Mouse (Mus musculus): ENCODE data around the gene Tdp1. TPM values are rescaled to one million over a fixed set of nuclear protein-coding genes. Genes with fewer than 3 reads are reported as not detected.

Tdp1 gene
- polyA plus RNA-seq, 1 experiment from 2014 or later: 75.1 TPM

DNA sequence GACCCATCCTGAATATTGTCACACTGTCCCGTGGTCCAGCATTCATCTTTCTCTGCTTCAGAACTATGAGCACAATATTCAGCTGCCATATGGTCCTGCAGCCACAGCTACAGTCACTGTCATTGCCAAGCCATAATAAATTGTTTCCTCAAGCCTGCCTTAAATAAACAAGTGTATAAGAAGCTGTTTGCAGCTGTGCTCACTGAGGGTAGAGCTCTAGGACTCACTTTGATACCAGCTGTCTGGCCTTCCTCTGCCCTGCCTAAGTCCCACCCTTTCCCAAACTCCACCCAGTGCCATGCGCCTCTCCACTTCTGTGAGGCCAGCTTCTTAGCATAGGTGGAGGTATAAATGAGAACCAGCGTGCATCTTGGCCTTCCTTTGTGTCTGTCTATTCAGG, 49.3 kb downstream of the Tdp1 start:
- no peak overlapping the region for H3K27ac ChIP-seq (ENCODE audit: low read depth, low read length)
- DNase-seq (ENCODE audit: low spot score) (no peak), ATAC-seq (ENCODE audit: low FRiP score) (no peak)
- no peak overlapping the region for H3K4me3 ChIP-seq (ENCODE audit: low read depth, low read length)
- no peak overlapping the region for H3K4me2 ChIP-seq (replicated peaks; ENCODE audit: low read depth, low read length)
- H3K9me3 ChIP-seq (ENCODE audit: control insufficient read depth, low read length): no peaks in the 10 kb centered on the region
- no peak overlapping the region for H3K9ac ChIP-seq (ENCODE audit: low read depth, low read length)
- no peaks in the 10 kb centered on the region for H3K36me3 ChIP-seq (ENCODE audit: control insufficient read depth, insufficient read depth, low read length)
- 94% methylated on average over 3 of the region's 3 CpGs for WGBS
- no peaks in the 10 kb centered on the region for H3K4me1 ChIP-seq (replicated peaks; ENCODE audit: control insufficient read depth, insufficient read depth, low read length)
- no peaks in the 10 kb centered on the region for H3K27me3 ChIP-seq (ENCODE audit: control insufficient read depth, insufficient read depth, low read length)

DNA sequence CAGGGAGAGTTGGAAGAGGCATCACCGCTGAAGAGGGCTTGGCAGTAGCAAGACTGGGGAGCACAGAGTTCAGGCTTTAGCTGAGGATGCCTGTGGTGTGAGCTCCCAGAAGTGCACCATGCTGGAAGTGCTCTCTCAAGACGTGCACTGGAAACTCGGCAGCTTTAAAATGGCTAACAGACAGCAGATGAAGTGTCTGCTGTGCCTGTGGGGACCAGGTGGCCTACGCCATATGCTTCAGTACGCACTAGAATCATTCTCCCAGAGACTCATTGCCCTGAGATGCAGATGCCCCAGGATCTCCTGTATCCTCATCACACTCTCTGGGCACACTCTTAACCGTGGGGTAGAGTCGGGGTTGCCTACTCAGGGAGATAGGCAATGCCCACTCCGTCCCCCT, 51.1 kb downstream of the Tdp1 start:
- H3K9ac ChIP-seq (ENCODE audit: low read depth, low read length): no peak overlapping the region
- no peaks in the 10 kb centered on the region for H3K27me3 ChIP-seq (ENCODE audit: control insufficient read depth, insufficient read depth, low read length)
- H3K36me3 ChIP-seq (ENCODE audit: control insufficient read depth, insufficient read depth, low read length): no peaks in the 10 kb centered on the region
- no peaks in the 10 kb centered on the region for H3K4me1 ChIP-seq (replicated peaks; ENCODE audit: control insufficient read depth, insufficient read depth, low read length)
- ATAC-seq (ENCODE audit: low FRiP score) (no peak), DNase-seq (ENCODE audit: low spot score) (no peak)
- no peak overlapping the region for H3K27ac ChIP-seq (ENCODE audit: low read depth, low read length)
- WGBS: 89% methylated on average over 8 of the region's 8 CpGs
- H3K9me3 ChIP-seq (ENCODE audit: control insufficient read depth, low read length): no peaks in the 10 kb centered on the region
- no peak overlapping the region for H3K4me3 ChIP-seq (ENCODE audit: low read depth, low read length)
- H3K4me2 ChIP-seq (replicated peaks; ENCODE audit: low read depth, low read length): no peak overlapping the region

- Histone ChIP-seq H3K27ac (ENCODE audit: low read depth, low read length) (no peak overlapping the region), H3K9me3 (ENCODE audit: control insufficient read depth, low read length) (no peaks in the 10 kb centered on the region), H3K4me2 (replicated peaks; ENCODE audit: low read depth, low read length) (no peak overlapping the region), H3K4me3 (ENCODE audit: low read depth, low read length) (no peak overlapping the region), H3K4me1 (replicated peaks; ENCODE audit: control insufficient read depth, insufficient read depth, low read length) (no peaks in the 10 kb centered on the region), H3K9ac (ENCODE audit: low read depth, low read length) (no peak overlapping the region), H3K27me3 (ENCODE audit: control insufficient read depth, insufficient read depth, low read length) (no peaks in the 10 kb centered on the region), H3K36me3 (ENCODE audit: control insufficient read depth, insufficient read depth, low read length) (no peaks in the 10 kb centered on the region)
- DNase-seq (ENCODE audit: low spot score) (no peak), ATAC-seq (ENCODE audit: low FRiP score) (no peak)
- WGBS: 76% methylated on average over 4 of the region's 4 CpGs
Measured at GRCm38 (mm10) chr12:99938476-99938875, 54.2 kb downstream of the Tdp1 start.

GRCm38 (mm10) chr12:99939179-99939578, 54.9 kb downstream of the Tdp1 start:
- H3K36me3 ChIP-seq (ENCODE audit: control insufficient read depth, insufficient read depth, low read length): no peaks in the 10 kb centered on the region
- no peak for ATAC-seq (ENCODE audit: low FRiP score)
- no peak overlapping the region for H3K9ac ChIP-seq (ENCODE audit: low read depth, low read length)
- DNase-seq (ENCODE audit: low spot score): no peak
- H3K27me3 ChIP-seq (ENCODE audit: control insufficient read depth, insufficient read depth, low read length): no peaks in the 10 kb centered on the region
- H3K9me3 ChIP-seq (ENCODE audit: control insufficient read depth, low read length): no peaks in the 10 kb centered on the region
- no peak overlapping the region for H3K4me2 ChIP-seq (replicated peaks; ENCODE audit: low read depth, low read length)
- no peaks in the 10 kb centered on the region for H3K4me1 ChIP-seq (replicated peaks; ENCODE audit: control insufficient read depth, insufficient read depth, low read length)
- H3K4me3 ChIP-seq (ENCODE audit: low read depth, low read length): no peak overlapping the region
- H3K27ac ChIP-seq (ENCODE audit: low read depth, low read length): no peak overlapping the region
- WGBS: 95% methylated on average over 6 of the region's 6 CpGs

DNA sequence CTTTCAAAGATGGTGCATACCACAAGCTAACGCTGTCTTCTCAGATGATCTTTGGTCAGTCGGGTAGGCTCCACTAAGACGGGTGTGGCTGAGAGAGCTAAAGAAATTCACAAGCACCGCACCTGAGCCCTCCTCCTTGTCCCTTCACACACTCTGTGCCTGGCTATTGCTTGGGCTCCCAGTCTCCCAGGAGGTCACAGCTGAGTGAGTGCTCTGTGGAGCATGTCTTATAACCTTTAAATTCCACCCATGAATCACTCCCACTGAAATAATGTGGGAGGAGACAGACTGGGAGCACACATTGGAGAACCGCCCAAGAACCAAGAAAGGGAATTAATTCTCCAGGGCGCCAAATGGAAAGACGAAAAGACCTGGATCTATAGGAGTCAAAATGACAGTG, 56.4 kb downstream of the Tdp1 start:
- H3K27me3 ChIP-seq (ENCODE audit: control insufficient read depth, insufficient read depth, low read length): no peaks in the 10 kb centered on the region
- no peak overlapping the region for H3K4me3 ChIP-seq (ENCODE audit: low read depth, low read length)
- no peaks in the 10 kb centered on the region for H3K4me1 ChIP-seq (replicated peaks; ENCODE audit: control insufficient read depth, insufficient read depth, low read length)
- DNase-seq (ENCODE audit: low spot score) (no peak), ATAC-seq (ENCODE audit: low FRiP score) (no peak)
- H3K36me3 ChIP-seq (ENCODE audit: control insufficient read depth, insufficient read depth, low read length): no peaks in the 10 kb centered on the region
- no peak overlapping the region for H3K27ac ChIP-seq (ENCODE audit: low read depth, low read length)
- H3K9ac ChIP-seq (ENCODE audit: low read depth, low read length): no peak overlapping the region
- H3K9me3 ChIP-seq (ENCODE audit: control insufficient read depth, low read length): no peaks in the 10 kb centered on the region
- H3K4me2 ChIP-seq (replicated peaks; ENCODE audit: low read depth, low read length): no peak overlapping the region
- WGBS: 86% methylated on average over 7 of the region's 7 CpGs

DNA sequence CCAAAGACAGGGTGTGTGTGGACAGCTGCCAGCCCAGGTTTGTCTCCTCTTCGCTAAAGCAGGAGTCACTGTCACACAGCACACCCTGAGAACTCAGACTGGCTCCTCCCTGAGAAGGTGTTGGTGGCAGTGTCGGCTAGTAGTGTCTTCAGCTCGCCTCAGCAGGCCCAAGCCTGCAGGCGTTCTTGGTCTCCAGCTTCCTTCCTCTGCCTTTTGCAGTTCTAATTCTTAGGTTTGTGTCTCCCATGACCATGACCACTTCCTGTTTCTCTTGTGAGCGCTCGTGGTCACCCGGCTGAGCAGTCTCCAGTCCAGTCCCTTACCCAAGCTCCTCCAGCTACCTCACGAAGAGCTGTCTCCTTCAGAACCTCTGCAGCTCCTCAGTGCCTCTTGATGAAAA, 58.1 kb downstream of the Tdp1 start:
- H3K27ac ChIP-seq (ENCODE audit: low read depth, low read length): no peak overlapping the region
- no peaks in the 10 kb centered on the region for H3K4me1 ChIP-seq (replicated peaks; ENCODE audit: control insufficient read depth, insufficient read depth, low read length)
- H3K4me3 ChIP-seq (ENCODE audit: low read depth, low read length): no peak overlapping the region
- 89% methylated on average over 8 of the region's 8 CpGs for WGBS
- DNase-seq (ENCODE audit: low spot score) (no peak), ATAC-seq (ENCODE audit: low FRiP score) (no peak)
- no peak overlapping the region for H3K9ac ChIP-seq (ENCODE audit: low read depth, low read length)
- H3K27me3 ChIP-seq (ENCODE audit: control insufficient read depth, insufficient read depth, low read length): no peaks in the 10 kb centered on the region
- no peak overlapping the region for H3K4me2 ChIP-seq (replicated peaks; ENCODE audit: low read depth, low read length)
- H3K9me3 ChIP-seq (ENCODE audit: control insufficient read depth, low read length): no peaks in the 10 kb centered on the region
- H3K36me3 ChIP-seq (ENCODE audit: control insufficient read depth, insufficient read depth, low read length): no peaks in the 10 kb centered on the region

GRCm38 (mm10) chr12:99952928-99953327, 68.6 kb downstream of the Tdp1 start:
- Histone ChIP-seq H3K9me3 (ENCODE audit: control insufficient read depth, low read length) (no peaks in the 10 kb centered on the region), H3K9ac (ENCODE audit: low read depth, low read length) (no peak overlapping the region), H3K4me3 (ENCODE audit: low read depth, low read length) (no peak overlapping the region), H3K4me1 (replicated peaks; ENCODE audit: control insufficient read depth, insufficient read depth, low read length) (no peaks in the 10 kb centered on the region), H3K27ac (ENCODE audit: low read depth, low read length) (no peak overlapping the region), H3K4me2 (replicated peaks; ENCODE audit: low read depth, low read length) (no peak overlapping the region), H3K36me3 (ENCODE audit: control insufficient read depth, insufficient read depth, low read length) (no peaks in the 10 kb centered on the region), H3K27me3 (ENCODE audit: control insufficient read depth, insufficient read depth, low read length) (no peaks in the 10 kb centered on the region)
- peak; percentile 67 for DNase-seq (ENCODE audit: low spot score)
- no peak for ATAC-seq (ENCODE audit: low FRiP score)
- WGBS: 53% methylated on average over 7 of the region's 7 CpGs

DNA sequence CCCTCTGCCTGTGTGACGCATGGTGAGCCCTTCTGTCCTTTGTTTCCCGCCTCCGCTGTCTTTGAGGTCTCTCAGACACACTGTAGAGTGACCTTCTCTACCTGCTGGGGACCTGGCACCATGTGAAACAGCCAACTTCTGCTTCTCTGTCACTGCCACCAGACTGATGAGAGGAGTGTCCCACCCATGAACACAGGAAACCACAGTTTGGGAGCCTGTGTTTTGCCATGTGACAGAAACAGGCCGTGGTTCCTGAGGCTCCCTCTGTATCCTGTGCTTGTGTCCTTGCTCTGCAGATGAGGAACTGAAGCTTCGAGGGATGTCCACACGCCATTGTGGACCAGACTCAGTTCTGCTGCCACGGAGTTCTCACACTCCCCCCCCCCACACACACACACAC, 72.1 kb downstream of the Tdp1 start:
- WGBS: 86% methylated on average over 7 of the region's 7 CpGs
- no peak overlapping the region for H3K9ac ChIP-seq (ENCODE audit: low read depth, low read length)
- ATAC-seq (ENCODE audit: low FRiP score): no peak

GRCm38 (mm10) chr12:99958068-99959060, 74.0 kb downstream of the Tdp1 start:
- no peaks in the 10 kb centered on the region for H3K36me3 ChIP-seq (ENCODE audit: control insufficient read depth, insufficient read depth, low read length)
- DNase-seq (ENCODE audit: low spot score): no peak
- no peak overlapping the region for H3K27ac ChIP-seq (ENCODE audit: low read depth, low read length)
- H3K4me2 ChIP-seq (replicated peaks; ENCODE audit: low read depth, low read length): no peak overlapping the region
- H3K9ac ChIP-seq (ENCODE audit: low read depth, low read length): no peak overlapping the region
- H3K27me3 ChIP-seq (ENCODE audit: control insufficient read depth, insufficient read depth, low read length): peaks cover 4% of the 10 kb centered on the region; the same call in 1 of the 2 replicates
- no peaks in the 10 kb centered on the region for H3K9me3 ChIP-seq (ENCODE audit: control insufficient read depth, low read length)
- 66% methylated on average over 9 of the region's 9 CpGs for WGBS
- H3K4me1 ChIP-seq (replicated peaks; ENCODE audit: control insufficient read depth, insufficient read depth, low read length): no peaks in the 10 kb centered on the region
- H3K4me3 ChIP-seq (ENCODE audit: low read depth, low read length): no peak overlapping the region
- ATAC-seq (ENCODE audit: low FRiP score): no peak

More for the DNA sequence above, 72.1 kb downstream of the Tdp1 start:
- DNase-seq (ENCODE audit: low spot score): no peak
- Histone ChIP-seq H3K4me3 (ENCODE audit: low read depth, low read length) (no peak overlapping the region), H3K36me3 (ENCODE audit: control insufficient read depth, insufficient read depth, low read length) (no peaks in the 10 kb centered on the region), H3K9me3 (ENCODE audit: control insufficient read depth, low read length) (no peaks in the 10 kb centered on the region), H3K27ac (ENCODE audit: low read depth, low read length) (no peak overlapping the region), H3K4me2 (replicated peaks; ENCODE audit: low read depth, low read length) (no peak overlapping the region), H3K4me1 (replicated peaks; ENCODE audit: control insufficient read depth, insufficient read depth, low read length) (no peaks in the 10 kb centered on the region), H3K27me3 (ENCODE audit: control insufficient read depth, insufficient read depth, low read length) (no peaks in the 10 kb centered on the region)

All from hindbrain, embryonic 11.5 days (tissue).